Mouse (Mus musculus): ENCODE results near the gene Cds1.

Gene Cds1

DNA sequence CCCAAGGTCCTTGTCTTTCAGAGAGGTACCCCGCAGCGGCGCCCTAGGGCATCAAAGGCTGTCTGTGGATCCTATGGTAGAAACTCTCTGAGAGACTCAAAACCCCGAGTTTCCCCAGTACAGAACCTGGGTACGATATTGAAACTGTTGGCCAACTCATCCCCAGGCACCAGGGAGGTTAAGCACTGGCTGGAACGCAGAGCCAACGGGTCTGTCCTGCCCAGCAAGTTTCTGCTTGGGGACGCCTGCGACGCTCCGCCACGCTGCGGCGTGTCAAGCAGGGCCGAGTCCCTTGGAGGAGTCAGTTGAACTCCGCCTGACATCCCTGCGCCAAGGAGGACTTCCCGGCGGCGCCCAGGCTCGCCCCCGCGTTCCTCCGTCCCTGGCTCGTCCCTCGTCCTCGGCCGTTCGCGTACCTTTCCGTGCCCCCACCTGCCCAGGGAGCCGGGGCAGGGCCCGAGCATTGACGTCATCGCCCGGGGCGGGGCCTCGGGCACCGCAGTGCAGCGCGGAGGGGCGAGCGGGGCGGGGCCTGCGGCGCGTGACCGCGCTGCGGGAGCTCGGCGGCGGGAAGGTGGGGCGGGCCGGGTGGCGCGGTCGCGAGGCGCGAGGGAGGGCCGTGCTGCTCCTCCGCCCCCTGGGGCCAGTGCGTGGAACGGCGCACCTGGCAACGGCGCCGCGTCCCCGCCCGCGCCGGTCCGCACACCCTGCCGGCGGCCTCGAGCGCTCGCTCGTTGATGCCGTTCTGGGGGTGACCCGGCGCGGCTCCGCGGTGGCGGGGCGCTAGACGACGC is at the start of gene Cds1:
TSS of gene Cds1 (plus strand) at position 577 of the 794 bp plus-strand sequence.
- DNase-seq (ENCODE audit: low spot score): peak; percentile 82

DNA sequence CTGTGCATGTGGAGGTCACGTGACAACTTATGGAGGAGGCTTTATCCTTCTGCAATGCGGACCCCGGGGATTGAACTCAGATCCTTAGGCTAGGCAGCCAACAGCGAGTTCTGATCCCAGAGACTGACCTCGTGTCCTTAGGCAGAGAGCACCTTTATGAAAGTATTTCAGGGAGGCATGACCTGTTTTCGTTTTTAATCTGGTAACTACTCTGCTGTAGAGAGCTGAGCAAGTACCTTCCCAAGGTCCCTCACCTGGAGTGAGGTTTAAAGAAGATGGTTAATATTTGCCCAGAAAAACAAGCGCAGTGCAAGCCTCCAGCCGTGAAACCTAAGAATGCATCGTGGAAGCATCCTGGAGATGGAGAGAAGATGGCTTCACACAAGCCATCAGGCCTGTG is 40.7 kb upstream of the Cds1 start:
- DNase-seq (ENCODE audit: low spot score): no peak

DNA sequence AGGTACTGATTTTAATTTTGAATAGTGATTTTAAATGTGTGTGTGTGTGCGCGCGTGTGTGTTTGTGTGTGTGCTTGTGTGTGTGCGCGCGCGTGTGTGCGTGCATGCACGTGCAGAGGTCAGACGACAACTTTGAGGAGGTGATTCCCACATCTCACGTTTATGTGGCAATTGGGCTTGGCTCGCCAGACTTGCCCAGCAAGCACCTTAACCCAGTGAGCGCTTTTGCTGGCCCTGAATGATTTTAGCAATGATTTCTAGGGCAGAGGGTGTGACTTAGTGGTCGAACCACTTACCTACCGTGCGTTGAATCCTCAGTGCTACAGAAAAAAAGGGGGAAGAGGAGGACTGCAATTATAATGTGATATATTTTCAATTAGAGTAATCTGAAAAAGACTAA is 40.2 kb upstream of the Cds1 start:
- no peak for DNase-seq (ENCODE audit: low spot score)

DNA sequence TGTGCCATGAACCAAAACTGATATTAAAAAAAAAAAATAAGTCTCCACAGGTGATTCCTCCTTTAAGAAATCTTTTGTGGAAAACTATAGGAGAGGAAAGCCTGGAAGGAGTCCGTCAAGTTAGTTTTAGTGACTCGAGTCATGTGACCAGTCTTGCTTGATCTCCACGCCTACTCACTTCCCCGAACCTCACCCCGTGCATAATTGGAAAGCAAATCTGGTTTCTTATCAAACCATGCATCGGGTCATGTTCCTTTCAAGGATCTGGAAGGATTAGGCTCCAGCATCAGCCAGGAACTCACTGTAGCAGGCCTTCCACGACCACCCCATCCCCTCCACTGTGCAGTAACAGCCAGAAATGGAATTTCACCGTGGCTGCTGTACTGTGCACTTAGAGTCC is 39.2 kb upstream of the Cds1 start:
- no peak for DNase-seq (ENCODE audit: low spot score)

DNA sequence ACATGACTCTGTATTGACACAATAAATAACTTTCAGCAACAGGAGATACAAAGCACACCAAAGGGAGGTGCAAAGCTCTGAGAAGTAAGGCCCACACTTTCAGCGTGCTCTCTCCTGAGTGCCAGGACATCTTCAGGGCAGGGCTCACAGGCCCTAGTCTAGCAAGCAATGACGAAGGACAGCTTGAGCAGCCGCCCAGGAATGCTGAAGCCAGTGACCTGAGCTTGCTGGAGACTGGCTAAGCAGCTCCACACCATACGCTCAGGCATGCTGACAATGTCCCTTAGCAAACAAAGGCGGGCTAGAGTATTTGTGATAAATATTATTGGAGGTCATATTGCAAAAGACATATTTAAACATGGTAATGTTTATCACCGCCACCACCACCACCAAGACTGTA is 38.6 kb upstream of the Cds1 start:
- no peak for DNase-seq (ENCODE audit: low spot score)

DNA sequence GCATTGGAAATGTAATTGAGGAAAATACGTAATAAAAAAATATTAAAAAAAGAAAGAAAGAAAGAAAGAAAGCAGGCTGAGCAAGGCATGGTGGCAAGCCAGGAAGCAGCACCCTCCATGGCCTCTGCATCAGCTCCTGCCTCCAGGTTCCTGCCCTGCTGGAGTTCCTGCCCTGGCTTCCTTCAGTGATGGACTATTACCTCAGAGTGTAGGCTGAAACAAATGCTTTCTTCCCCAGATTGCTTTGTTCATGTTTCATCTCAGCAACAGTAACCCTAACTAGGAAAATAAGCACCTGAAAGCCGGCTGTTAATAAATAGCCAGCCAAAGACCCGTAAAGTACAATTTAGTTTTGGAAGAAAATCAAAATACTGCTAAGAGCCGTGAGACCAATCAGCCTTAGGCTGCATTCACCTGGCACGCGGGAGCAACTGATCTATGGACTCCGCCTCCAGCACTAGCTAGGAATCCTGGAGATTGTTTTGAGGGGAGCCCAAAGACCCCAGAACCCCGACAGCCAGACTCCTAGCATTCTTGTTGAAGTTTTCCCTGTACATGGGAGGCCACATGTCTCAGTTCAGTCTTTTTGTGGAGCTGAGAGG is 36.5 kb upstream of the Cds1 start:
- no peak for DNase-seq (ENCODE audit: low spot score)

DNA sequence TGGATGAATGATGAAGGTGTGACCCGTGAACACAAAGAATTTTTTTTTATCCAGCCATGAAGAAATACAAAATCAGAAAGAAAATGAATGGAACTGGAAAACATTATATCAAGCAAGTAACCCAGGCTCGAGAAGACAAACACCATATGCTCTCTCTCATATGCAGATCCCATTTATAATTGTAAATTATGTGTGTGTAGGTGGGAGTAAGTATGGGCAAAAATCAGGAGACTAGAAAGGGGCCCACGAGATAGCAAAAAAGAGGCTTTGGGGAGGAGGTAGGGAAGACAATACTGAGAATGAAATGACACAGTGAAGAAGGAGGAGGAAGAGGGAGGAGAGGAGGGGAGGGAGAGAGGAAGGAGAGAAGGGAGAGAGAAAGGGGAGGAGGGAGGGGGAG is 27.6 kb upstream of the Cds1 start:
- no peak for DNase-seq (ENCODE audit: low spot score)

DNA sequence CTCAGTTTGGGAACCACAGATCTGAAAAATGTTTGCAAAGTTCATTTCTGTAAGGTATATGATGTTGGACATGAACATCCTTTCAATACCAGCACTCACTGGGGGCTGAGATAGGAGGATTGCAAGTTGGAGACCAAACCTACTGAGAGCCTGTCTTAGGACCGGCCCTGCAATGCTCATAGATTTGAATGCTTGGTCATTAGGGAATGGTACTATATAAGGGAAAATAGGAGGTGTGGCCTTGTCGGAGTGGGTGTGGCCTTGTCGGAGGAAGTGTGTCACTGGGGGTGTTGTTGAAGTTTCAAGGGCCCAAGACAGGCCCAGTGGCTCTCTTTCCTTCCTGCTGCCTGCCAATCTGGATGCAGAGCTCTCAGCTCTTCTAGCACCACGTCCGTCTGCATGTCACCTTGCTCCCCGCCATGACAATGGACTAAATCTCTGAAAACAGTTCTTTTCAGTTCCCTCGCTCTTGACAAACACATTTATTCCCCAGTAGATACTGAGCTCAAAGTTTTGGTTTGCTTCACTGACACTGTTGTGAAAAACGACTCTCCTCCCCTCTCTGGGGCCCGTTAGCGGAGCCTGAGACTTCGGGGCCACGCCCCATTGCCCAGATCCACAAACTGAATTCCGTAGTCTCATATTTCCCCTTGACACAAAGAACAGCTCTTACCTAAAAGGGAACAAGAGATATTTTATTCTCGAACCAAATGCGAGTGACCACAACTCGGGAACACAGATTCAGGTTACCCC is 24.3 kb upstream of the Cds1 start:
- no peak for DNase-seq (ENCODE audit: low spot score)

DNA sequence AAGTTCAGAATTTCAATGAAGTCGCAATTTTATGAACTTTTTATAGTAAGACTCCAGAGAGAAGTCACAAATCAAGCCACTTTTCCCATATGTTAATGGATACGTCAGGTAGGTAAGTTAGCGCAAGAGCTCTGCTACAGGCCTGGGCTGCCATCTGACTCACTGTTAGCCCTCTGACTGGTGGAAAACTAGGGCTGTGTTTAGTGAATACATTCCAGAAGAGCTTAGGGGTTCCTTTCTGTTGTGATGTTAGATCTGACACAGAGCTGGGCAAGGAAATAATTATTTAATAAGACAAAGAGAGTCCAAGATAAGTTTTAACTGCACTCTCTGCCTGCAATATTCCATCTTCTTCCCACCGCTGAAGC is 23.7 kb upstream of the Cds1 start:
- no peak for DNase-seq (ENCODE audit: low spot score)

DNA sequence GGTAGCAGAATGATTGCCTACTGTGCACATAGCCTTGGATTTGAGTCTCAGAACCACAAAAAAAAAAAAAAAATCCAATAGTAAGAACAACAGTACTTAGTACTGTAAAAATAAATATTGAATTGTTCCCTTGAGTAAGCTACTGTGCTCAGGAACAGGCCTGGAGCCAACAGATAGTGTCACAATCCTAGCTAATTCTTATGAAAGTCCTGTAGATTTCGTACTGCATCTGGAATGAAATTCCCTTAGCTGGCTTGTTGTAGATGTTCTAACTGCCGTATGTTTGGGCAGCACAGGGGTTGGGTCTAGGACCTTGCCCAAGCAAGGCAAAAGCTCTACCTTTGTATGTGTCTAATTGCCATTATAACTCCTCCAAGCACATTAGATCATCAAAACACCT is 22.9 kb upstream of the Cds1 start:
- DNase-seq (ENCODE audit: low spot score): no peak

DNA sequence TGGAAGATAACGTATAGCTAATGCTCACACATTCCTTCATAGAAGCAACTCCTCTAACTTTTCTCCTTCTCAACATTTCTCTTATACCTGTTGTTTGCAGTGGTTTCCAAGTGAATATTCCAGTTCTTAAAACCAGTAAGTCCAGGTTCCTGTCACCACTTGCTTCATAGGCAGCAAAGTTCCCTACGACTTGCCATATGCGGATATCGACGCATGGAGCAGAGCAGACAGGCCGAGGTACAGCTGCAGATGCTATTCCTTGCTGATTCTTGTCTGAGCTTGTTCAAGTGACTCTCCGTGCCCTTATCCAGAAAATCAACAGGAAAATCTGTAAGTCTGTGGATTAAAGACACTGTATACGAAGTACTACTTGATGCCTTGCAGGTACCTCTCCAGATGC is 22.5 kb upstream of the Cds1 start:
- DNase-seq (ENCODE audit: low spot score): no peak

DNA sequence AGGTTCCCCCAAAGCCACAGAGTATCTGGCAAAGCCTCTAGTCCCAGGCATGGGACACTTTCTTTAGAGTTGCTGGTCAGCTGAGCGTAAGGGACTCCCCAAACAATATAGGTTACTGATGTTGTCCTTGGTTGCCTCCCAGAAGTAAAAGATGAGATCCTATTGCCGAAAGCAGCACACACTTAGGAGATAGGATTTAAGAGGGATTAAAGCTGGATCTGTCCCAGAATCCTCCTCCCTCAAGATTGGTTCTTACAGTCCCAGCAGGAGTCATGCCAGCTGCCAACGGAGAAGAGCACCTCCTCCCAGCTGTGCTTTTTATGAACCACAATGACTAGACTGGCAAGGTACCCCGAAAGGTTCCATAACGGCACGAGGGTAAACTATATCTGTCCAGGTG is 20.0 kb upstream of the Cds1 start:
- no peak for DNase-seq (ENCODE audit: low spot score)

DNA sequence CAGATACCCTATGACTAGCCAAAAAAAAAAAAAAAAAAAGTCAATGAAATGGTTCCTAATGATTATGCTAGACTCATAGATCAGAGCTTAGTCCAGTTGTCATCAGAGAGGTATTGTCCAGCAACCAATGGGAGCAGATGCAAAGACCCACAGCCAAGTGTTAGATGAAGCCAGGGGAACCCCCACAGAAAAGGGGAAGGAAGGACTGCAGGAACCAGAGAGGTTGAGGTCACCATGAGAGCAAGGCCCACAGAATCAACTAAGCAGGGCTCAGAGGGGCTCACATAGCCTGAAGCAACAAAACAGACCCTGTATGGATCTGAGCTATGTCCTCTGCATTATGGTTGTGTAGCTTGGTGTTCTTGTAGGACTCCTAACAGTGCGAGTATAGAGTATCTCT is 11.2 kb upstream of the Cds1 start:
- no peak for DNase-seq (ENCODE audit: low spot score)

DNA sequence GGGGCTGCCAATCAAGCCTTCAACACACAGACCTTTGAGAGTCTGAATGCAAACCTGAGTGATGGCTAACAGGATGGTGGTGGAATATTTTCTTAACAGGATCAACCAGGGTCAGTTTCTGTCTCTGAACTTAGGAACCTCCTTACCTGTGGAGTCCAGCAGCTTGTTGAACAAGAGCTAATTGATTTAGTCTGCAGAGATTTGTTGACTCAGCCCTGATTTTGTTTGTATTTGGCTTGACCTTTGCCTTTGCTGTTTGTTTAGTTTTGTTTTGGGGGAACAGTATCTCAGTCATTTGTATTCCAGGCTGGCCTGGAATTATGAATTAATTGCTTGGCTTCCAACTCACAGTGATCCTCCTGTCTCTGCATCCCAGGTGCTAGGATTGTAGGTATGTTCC is 7.3 kb upstream of the Cds1 start:
- peak; percentile 33 for DNase-seq (ENCODE audit: low spot score)

DNA sequence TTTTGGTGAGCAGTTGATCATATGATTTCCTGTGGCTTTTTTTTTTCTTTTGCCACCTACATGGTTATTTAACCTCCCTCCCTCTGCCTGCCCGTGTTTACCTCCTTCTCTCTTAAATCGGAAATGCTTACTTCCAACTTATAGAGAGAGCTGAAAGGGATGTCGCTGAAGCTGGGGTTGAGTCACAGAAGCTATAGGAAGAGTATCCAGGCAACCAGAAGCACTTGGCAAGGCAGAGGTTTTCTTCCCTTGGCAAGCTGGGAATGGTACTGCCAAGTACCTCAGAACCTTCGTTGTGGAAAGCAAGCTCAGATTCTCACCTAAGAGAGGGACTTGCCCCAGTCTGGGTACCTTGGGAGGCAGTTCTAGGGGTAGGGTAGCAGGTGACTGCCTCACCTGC is 3.2 kb upstream of the Cds1 start:
- DNase-seq (ENCODE audit: low spot score): no peak

DNA sequence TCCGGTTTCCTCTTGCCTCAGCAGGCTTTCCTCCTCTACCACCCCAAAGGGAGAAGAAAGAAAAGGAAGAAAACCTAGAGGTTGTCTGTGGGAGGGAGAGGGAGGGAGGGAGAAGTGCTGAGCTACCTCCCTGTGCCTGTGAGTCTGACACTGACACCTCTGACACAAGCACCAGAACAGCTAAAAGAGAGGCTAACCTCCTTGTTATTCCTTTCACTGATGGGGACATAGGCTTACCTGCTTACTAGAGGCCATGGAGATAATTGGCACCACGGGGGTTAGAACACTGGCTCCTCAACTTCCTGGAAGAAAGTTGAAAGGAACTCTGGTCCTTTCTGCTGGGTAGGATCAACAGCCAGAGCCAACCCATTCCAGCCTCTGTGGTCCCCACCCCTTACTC is 1.4 kb upstream of the Cds1 start:
- no peak for DNase-seq (ENCODE audit: low spot score)

DNA sequence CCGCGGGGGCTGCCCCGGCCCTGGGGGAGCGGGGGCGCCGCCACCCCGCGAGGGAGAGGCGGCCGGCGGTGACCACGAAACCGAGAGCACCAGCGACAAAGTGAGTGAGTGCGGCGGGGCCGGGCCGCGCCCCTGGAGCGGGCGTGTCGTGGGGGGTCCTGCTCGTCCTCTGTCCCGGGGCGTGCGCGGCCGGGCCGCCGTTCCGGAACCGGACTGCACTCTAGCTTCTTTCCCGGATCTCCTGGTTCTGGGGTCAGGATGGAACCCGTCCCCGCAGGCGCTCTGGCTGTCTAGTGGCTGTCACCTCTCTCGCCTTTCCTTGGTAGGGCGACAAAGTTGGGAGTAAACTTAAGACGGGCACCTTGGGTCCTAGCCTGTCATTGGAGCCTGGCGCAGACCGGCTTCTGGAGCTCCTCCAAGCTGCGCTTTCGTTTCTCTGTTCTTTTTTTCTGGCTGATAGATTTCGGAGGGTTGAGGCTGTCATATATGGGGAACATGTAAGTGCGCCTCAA is 516 bp downstream of the Cds1 start:
- no peak for DNase-seq (ENCODE audit: low spot score)

DNA sequence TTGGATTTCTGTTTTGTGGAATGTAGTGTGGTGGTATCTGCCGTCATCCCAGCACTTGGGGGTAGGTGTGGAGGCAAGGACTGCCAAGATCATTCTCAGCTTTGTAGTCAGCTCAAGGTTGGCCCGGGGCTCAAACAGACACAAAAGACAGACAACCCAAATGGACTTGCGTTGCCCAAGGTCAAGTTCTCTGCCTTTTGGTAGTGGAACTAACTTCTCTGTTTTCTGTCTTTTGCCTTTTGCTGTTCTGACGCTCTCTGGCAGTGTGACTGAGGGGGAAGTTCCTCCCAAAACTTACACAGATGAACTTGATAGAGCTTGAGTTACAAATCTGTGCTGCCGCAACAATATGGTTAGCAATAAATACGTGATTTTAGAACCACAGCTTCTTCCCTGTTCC is 1.3 kb downstream of the Cds1 start:
- DNase-seq (ENCODE audit: low spot score): no peak

DNA sequence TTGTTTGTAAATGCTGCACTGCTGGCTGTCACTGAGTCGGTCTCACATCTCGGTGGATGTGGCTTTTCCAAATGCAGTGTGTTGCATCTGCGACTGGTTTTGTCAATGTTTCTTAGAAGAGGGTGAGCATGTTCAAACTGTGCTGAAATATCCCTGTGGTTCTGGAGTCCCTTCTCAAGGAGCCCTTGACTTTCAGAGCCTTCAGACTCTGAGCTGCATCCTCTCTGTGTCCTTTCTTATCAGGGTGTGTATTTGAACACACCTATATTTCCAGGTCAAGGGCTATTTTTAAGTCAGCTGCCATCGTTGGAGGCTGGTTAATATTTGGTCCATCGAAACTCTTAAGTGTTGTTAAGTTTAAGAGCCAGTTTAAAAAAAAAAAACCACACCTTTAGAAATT is 2.2 kb downstream of the Cds1 start:
- DNase-seq (ENCODE audit: low spot score): no peak

DNA sequence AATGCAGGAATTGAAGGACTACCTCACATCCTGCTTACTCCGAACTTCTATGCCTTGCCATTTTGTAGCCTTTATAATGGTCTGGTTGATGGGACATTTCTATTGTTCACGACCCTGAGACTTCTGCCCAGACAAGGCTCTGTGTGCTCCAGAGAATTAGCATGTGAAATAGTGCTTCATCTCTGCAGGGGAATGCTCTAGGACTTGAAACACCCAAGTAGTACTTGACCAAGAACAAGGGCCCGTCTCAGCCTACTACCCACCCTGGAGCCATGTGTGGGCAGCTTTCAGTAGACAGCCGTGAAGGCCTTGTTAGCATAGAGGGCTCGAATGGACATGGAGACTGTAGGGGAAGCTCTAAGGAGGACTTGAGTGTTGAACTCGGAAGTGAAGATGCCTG is 2.6 kb downstream of the Cds1 start:
- DNase-seq (ENCODE audit: low spot score): no peak

DNA sequence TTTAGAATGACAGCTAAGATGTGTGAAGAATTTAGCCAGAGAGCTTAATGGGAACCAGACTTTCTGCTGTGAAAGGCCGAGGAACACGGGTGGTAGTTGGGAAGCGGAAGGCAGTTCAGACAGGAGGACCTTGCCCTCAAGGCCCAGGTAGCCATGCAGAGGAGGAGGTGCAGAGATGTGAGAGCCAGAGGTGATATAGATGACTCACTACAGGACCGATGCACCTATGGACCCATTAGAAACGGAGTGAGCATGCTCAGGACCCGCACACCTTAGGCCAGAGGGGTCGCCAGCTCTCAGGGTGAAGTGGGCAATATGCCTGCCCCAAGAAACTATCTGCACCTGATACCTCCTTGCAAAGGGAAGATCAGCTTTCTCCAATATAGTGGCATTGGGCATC is 3.6 kb downstream of the Cds1 start:
- DNase-seq (ENCODE audit: low spot score): no peak

DNA sequence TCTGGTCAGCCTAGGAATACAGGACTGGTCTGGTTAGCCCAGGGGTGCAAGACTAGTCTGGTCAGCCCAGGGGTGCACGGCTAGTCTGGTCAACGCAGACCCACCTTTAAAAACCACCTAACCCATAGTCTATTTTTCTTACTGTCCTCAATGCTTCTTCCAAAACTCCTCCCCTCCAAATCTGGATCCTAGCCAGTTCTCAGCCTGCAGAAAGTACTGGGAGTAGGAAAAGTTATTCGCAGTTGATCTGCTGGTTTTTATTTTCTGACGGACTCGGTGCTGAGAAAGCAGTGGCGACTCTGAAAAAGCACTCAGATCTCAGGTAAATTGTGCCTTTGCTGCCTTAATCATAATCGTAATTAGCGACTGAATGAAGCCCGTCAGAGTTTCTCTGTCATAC is 7.7 kb downstream of the Cds1 start:
- DNase-seq (ENCODE audit: low spot score): no peak

DNA sequence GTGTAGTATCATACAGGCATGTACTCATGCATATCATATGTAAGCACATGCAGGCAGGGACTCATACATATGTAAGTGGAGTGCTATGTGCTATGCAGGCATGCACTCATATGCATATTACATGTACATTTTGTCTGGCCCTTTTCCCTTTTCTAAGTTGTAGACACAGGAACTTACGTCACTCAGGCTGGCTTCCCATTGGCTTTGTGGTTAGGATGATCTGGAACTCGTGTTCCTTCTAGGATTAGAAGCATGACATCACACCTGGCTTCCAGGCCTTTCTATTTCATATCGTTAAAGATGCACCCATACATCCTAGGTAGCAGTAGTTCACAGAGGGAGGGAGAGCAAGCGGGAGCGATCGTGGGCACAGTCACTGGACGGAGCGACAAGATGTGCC is 10.3 kb downstream of the Cds1 start:
- no peak for DNase-seq (ENCODE audit: low spot score)
